Mouse (Mus musculus) ES-E14 (cell line): ENCODE data around the gene Adcy7.

Source experiments
- HCFC1 ChIP-seq: IDR thresholded peaks from 2 replicates; pipeline ENCODE4 v1.6.1; 2012; ENCODE audit warnings: low read length, inconsistent platforms, borderline replicate concordance; ENCODE audit not compliant: insufficient read depth
- MAFK ChIP-seq: IDR thresholded peaks from 2 replicates; pipeline ENCODE4 v1.6.1; 2014; ENCODE audit warnings: mild to moderate bottlenecking, low read depth, low read length, inconsistent platforms; ENCODE audit not compliant: insufficient read depth
- ZC3H11A ChIP-seq: IDR thresholded peaks from 2 replicates; pipeline ENCODE4 v1.6.1; 2012; ENCODE audit warnings: low read depth, mild to moderate bottlenecking, inconsistent platforms, low read length, borderline replicate concordance
- ZNF384 ChIP-seq: IDR thresholded peaks from 2 replicates; pipeline ENCODE4 v1.6.1; 2012; ENCODE audit warnings: low read depth, low read length, inconsistent platforms

DNA sequence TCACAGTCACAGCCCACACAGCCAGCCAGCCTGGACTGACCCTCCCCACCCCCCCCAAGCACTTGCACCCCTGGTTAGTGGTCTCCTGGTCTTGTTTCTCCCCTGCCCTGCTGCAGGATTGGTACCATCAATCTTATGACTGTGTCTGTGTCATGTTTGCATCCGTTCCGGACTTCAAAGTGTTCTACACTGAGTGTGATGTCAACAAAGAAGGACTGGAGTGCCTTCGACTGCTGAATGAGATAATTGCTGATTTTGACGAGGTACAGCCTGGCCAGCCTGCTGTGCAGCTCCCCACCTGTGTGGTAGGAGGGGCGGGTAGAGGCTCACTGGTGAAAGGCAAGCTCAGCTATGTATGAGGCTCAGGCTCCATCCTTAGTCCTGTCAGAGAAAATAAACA lies 53.0 kb downstream of the Adcy7 start:
- TF ChIP-seq MAFK: no peak
- no peak for TF ChIP-seq ZC3H11A
- no peak for TF ChIP-seq ZNF384
- TF ChIP-seq HCFC1: no peak
